Mouse (Mus musculus): Measurements from ENCODE around the gene Rab11fip4. TPM values are rescaled to one million over a fixed set of nuclear protein-coding genes. Genes with fewer than 3 reads are reported as not detected.

Gene Rab11fip4
- total RNA-seq, 2 experiments from 2014 or later, result 1.5 to 2.9 TPM

- ATAC-seq (replicated peaks; ENCODE audit: low FRiP score, poor library complexity, severe bottlenecking), result no peak
Measured at GRCm38 (mm10) chr11:79612046-79612600, 21.1 kb downstream of the Rab11fip4 start.

DNA sequence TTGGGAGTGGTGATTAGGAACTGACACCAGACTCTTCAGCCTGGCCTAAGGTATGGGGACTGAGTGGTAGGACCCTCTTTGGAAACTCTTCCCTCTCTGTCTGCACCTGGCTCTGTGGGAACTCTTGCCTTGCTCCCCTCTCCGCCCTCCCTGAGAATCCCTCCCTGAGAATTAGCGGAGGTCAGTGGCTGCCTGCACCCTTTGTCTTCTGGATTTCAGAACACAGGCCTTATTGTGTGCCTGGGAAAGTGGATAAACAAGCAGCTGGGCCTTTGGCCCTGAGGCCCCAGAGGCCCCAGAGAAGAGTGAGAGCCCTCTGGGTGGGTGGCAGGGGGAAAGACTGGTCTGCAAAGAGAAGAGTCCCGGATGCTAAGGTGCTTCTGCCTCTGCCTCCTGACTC lies 22.1 kb downstream of the Rab11fip4 start:
- no peak for ATAC-seq (replicated peaks; ENCODE audit: low FRiP score, poor library complexity, severe bottlenecking)

DNA sequence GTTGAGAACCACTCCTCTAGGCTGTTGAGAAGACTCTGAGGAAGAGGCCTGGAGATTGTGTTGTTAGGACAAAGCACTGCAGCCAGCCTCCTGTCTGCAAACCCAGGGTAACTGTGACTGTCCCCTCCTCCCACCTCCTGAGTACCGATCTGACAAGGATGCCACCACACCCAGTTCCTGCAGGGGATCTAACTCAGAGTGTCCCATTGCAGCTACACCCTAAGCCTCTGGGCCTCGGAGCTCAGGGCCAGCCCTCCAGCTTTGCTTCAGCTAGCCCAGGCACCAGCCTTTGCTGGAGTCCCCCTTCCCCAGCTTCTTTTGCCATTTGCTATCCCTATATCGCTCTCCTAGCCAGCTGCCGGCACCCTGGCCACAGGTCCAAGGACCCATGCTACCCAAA lies 22.7 kb downstream of the Rab11fip4 start:
- ATAC-seq (replicated peaks; ENCODE audit: low FRiP score, poor library complexity, severe bottlenecking), result no peak

DNA sequence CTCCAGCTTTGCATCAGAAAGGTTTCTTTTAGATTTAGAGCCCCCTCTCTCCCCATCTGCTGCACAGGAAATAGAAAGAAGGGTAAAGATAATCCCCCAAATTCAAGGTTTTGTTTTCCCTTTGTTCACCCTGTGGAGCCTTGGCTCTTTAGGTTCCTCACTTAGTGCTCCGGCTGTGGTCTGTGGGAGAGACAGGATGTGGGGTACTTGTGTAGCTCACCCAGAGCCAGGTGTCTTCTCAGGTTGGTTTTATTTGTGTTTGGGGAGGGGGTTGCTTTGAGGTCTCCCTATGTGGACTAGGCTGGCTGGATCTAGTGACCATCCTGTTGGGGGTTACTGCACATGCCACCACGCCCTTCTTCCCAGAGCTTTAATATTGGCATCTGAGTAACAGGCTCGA lies 23.9 kb downstream of the Rab11fip4 start:
- ATAC-seq (replicated peaks; ENCODE audit: low FRiP score, poor library complexity, severe bottlenecking), result no peak

DNA sequence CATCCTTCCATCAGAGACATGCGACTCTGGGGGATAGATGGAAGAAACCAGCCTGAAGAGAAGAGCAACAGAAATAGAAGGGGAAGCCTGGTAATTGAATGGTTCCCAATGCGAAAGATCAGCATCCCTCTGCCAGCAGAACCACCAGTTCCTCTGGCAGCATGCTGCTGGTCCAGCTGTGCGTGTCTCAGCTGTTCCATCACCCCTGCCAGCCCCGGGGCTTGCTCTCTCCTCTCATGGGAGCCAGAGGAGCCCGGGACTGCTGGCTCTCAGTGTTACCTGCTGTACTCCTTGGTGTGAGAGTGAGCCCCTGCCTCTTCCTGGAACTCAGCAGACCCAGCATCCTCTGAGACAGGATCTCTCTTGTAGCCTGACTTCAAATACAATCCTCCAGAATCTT lies 24.9 kb downstream of the Rab11fip4 start:
- ATAC-seq (replicated peaks; ENCODE audit: low FRiP score, poor library complexity, severe bottlenecking), result no peak

- ATAC-seq (replicated peaks; ENCODE audit: low FRiP score, poor library complexity, severe bottlenecking), result no peak
Measured at GRCm38 (mm10) chr11:79617991-79618390, 27.0 kb downstream of the Rab11fip4 start.

DNA sequence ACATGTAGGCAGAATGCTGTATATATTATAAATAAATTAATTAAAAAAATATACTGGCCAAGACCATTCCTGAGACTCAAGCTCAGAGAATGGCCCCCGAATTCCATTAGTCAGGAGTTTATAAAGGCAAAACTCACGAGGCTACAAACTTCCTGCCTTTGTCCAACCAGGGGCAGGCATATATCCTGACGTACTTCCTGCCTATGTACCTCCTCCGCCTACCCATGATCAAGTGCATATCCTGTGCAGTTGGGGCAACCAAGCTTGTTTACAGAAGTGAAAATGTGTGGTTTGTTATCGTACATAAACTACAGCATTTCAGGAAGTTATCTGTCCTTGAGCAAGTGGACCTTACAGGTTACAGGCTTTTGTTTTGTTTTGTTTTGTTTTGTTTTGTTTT lies 32.0 kb downstream of the Rab11fip4 start:
- ATAC-seq (replicated peaks; ENCODE audit: low FRiP score, poor library complexity, severe bottlenecking), result no peak

DNA sequence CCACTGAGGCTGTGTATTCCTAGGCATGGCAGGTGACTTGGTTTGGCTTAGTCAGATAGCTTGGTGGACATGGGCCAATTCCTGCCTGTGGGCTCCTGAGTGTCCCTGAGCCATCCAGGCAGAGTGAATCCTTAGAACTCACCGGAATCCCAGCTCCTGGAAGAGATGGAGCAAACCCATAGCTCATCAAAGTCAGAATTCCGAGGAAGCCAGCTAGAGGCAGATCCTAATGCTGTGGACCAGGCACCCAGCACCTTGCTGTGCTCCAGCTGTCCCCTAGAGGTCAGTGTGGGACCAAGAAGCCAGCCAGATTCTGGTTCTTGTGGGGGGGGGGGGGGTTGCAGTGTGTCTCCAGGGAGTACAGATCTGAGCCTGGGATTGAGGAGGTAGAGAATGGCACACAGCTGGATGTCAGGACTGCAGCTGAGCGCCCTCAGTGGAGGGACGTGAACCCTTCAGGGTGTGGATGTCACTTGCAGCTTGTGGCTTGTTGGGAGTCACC lies 33.8 kb downstream of the Rab11fip4 start:
- 0 out of 2 replicates have a peak, but pooled peaks have one; percentile 53 for ATAC-seq (replicated peaks; ENCODE audit: low FRiP score, poor library complexity, severe bottlenecking)

- ATAC-seq (replicated peaks; ENCODE audit: low FRiP score, poor library complexity, severe bottlenecking), result no peak
Measured at GRCm38 (mm10) chr11:79628716-79629115, 37.7 kb downstream of the Rab11fip4 start.

- ATAC-seq (replicated peaks; ENCODE audit: low FRiP score, poor library complexity, severe bottlenecking), result no peak
Measured at GRCm38 (mm10) chr11:79629752-79630374, 38.9 kb downstream of the Rab11fip4 start.

GRCm38 (mm10) chr11:79630521-79630920 lies 39.5 kb downstream of the Rab11fip4 start:
- no peak for ATAC-seq (replicated peaks; ENCODE audit: low FRiP score, poor library complexity, severe bottlenecking)

GRCm38 (mm10) chr11:79633366-79633765 lies 42.4 kb downstream of the Rab11fip4 start:
- ATAC-seq (replicated peaks; ENCODE audit: low FRiP score, poor library complexity, severe bottlenecking), result no peak

- ATAC-seq (replicated peaks; ENCODE audit: low FRiP score, poor library complexity, severe bottlenecking), result no peak
Measured at GRCm38 (mm10) chr11:79635661-79636449, 44.8 kb downstream of the Rab11fip4 start.

DNA sequence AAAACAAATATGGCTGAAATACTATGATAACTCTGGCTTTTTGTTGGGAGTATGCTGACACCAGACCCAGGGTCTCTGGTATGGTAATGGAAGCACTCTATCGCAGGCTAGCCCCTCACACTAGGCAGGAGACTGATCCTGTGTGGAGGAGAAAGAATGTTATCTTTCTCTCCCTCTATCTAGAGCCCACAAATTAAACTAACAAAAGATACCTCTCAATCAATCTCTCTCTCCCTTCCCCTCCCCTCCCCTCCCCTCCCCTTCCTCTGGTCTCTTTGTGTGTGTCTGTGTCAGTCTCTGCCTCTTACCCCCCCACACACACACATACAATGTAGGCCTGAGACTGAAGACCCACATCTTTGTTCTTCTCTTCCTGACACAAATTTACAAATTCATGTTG lies 45.5 kb downstream of the Rab11fip4 start:
- no peak for ATAC-seq (replicated peaks; ENCODE audit: low FRiP score, poor library complexity, severe bottlenecking)

- ATAC-seq (replicated peaks; ENCODE audit: low FRiP score, poor library complexity, severe bottlenecking), result no peak
Measured at GRCm38 (mm10) chr11:79638691-79639090, 47.7 kb downstream of the Rab11fip4 start.

- ATAC-seq (replicated peaks; ENCODE audit: low FRiP score, poor library complexity, severe bottlenecking), result no peak
Measured at GRCm38 (mm10) chr11:79640940-79641733, 50.1 kb downstream of the Rab11fip4 start.

DNA sequence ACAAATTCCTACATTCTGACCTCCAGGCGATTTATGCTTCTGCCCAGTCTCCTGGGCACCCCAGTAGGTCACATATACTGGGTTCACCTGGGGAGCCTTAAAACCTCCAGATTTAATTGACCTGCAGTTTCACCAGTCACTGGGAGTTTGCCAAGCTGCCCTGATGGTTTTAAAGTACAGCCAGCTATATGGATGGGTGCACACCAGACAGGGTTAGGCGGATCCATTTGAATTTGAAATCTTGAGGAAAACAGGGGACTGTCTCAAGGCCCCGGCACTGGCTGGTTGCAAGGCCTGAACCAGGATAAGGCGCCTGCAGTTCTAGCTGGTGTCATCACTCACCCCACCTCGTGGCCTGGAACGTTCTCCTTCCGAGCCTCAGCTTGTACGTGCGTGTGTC lies 52.7 kb downstream of the Rab11fip4 start:
- no peak for ATAC-seq (replicated peaks; ENCODE audit: low FRiP score, poor library complexity, severe bottlenecking)

GRCm38 (mm10) chr11:79644717-79645191 lies 53.7 kb downstream of the Rab11fip4 start:
- no peak for ATAC-seq (replicated peaks; ENCODE audit: low FRiP score, poor library complexity, severe bottlenecking)

DNA sequence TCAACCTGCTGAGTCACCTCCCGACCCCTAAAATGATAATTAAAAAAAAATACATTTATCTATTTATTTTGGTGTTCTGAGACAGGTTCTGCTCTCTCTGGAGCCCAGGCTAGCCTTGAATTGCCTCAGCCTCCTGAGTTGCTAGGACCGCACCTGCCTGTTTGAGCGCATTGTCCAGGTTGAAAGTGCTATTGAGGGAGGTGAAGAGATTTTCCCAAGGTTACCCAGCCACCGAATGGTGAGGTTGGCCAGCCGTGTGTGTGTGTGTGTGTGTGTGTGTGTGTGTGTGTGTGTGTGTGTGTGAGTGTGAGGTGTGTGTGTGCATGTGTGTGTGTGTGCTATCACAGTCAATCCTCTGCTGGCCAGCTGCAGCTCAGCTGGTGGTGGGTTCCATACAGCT lies 55.0 kb downstream of the Rab11fip4 start:
- no peak for ATAC-seq (replicated peaks; ENCODE audit: low FRiP score, poor library complexity, severe bottlenecking)

GRCm38 (mm10) chr11:79646467-79647070 lies 55.6 kb downstream of the Rab11fip4 start:
- ATAC-seq (replicated peaks; ENCODE audit: low FRiP score, poor library complexity, severe bottlenecking), result no peak

Measured in erythroblast, adult 5-6 weeks (primary cell).